9 mouse cellular contexts compared by ENCODE assay signal in the genomic region with DNA sequence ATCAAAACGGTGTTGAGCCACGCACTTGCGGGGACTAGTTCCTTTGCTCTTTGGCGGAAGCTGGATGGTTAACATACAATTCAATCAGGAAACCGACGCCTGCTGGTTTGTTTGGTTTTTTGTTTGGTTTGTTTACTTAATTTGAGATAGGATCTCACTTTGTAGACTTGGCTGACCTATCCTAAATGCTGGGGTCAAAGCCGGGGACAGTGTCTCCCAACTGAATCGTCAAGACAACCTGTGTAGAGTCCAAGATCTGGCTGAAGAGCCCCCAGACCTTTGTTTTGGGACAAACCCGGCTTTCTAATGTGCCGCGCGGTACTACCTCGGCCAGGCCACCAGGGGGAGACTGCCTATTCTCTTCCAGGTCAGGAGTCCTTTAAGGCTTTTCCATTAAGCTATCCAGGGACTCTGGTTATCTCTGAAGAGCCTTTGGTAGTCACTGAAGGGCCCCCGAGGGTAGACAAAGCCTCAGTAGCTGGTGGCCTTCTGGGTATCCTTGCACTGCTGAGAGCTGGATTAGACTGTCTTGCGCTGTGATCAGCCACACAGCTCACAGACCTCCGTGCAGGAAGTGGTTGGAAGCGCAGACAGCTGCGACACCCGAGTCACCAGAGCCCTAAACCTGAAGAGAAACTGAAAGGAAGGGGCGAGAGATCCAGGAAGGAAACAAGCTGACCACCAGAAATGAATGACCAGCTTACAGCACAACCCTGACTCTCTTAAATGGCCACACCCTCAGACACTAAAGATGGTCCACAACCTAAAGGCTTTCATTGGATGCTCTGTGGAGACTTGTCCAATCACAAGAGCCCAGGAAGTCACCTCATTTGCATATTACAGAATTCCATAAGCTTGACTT. TPM values are rescaled to one million over a fixed set of nuclear protein-coding genes. Genes with fewer than 3 reads are reported as not detected.
DNase-seq lines count a peak whose midpoint lies in the region; ATAC-seq and TF ChIP-seq lines count a peak whose summit lies in the region.
"Had no signal": no experiment of that assay in that cellular context is flagged by ENCODE, and none has a peak within 500 bp of the region (broad histone marks: within the 10 kb centered on the region; RNA-seq: fewer than 3 reads in every experiment).

No protein-coding gene starts in this region.

- TF ChIP-seq EP300 in heart, adult 2 months (IDR thresholded peaks at IDR 0.05; ENCODE audit: insufficient read depth, low read depth, low read length), result 0 out of 2 replicates have a peak, but pooled peaks have one; percentile 3
- peak; percentile 16; the same call in 1 of the 2 replicates for TF ChIP-seq EP300 in liver, postnatal 0 days (IDR thresholded peaks at IDR 0.05; ENCODE audit: low read depth)

- peak; percentile 86 for DNase-seq in A20 (ENCODE audit: low read depth, low spot score)
- peak; percentile 91 for DNase-seq in MEL-GATA-1-ER (ENCODE audit: extremely low read depth, low read depth)
- peak; percentile 64 to 68 for DNase-seq in cerebellum, postnatal 36 days
- peak; percentile 72 to 75 for DNase-seq in heart, adult 2 months
- DNase-seq in kidney, adult 18-20 months, result peak; percentile 72
- peak; percentile 87 for DNase-seq in liver, postnatal 0 days
- DNase-seq in neural tube, embryonic 11.5 days (ENCODE audit: low spot score), result peak; percentile 80
- peak; percentile 75 for DNase-seq in thymus, postnatal 14 days

- WGBS in heart, adult 2 months, result 13% methylated on average over 20 of the region's 20 CpGs
- 8% methylated on average over 20 of the region's 20 CpGs for WGBS in liver, postnatal 0 days (ENCODE audit: insufficient replicate concordance)
- 40% methylated on average over 20 of the region's 20 CpGs for WGBS in neural tube, embryonic 11.5 days

- H3K27me3 ChIP-seq in heart, adult 2 months (ENCODE audit: control insufficient read depth, insufficient read depth, low read length), result no peaks in the 10 kb centered on the region
- H3K27me3 ChIP-seq in liver, postnatal 0 days (ENCODE audit: insufficient read depth, low read length), result no peaks in the 10 kb centered on the region
- H3K27me3 ChIP-seq in neural tube, embryonic 11.5 days (ENCODE audit: control insufficient read depth, insufficient read depth, low read length), result no peaks in the 10 kb centered on the region

- intact Hi-C loops in heart, adult 2 months (cut with DNase I), result loop anchor here (2.0 to 5.0 kb wide), 2 partner anchors 27 to 369 kb away; a partner anchor contains a TSS

- H3K79me2 ChIP-seq in heart, adult 2 months (replicated peaks; ENCODE audit: control insufficient read depth, insufficient read depth, low read length), result no peaks in the 10 kb centered on the region

- peak overlapping the region; percentile 49 for H3K4me3 ChIP-seq in heart, adult 2 months
- H3K4me3 ChIP-seq in liver, postnatal 0 days (ENCODE audit: low read depth, low read length), result peak overlapping the region; percentile 52
- no peak overlapping the region for H3K4me3 ChIP-seq in neural tube, embryonic 11.5 days (ENCODE audit: low read depth, low read length)

- ATAC-seq in liver, postnatal 0 days, result peak; percentile 90
- peak; percentile 65 for ATAC-seq in neural tube, embryonic 11.5 days (ENCODE audit: insufficient read depth, low FRiP score, low TSS enrichment)

- peak overlapping the region; percentile 79 for H3K4me2 ChIP-seq in liver, postnatal 0 days (ENCODE audit: low read depth, low read length)
- peak overlapping the region; percentile 25 for H3K4me2 ChIP-seq in neural tube, embryonic 11.5 days (ENCODE audit: low read depth)

- no peaks in the 10 kb centered on the region for H3K36me3 ChIP-seq in heart, adult 2 months (ENCODE audit: control insufficient read depth, insufficient read depth, low read length)
- H3K36me3 ChIP-seq in liver, postnatal 0 days (replicated peaks; ENCODE audit: insufficient read depth, low read length), result peaks cover 23% of the 10 kb centered on the region
- H3K36me3 ChIP-seq in neural tube, embryonic 11.5 days (ENCODE audit: control insufficient read depth, insufficient read depth, low read length), result peaks cover 10% of the 10 kb centered on the region

- peak; percentile 91 for TF ChIP-seq CTCF in heart, adult 2 months (IDR thresholded peaks at IDR 0.05)
- TF ChIP-seq CTCF in liver, postnatal 0 days (IDR thresholded peaks at IDR 0.05; ENCODE audit: low read depth), result peak; percentile 92

- H3K9me3 ChIP-seq in liver, postnatal 0 days (ENCODE audit: low read length), result no peaks in the 10 kb centered on the region
- H3K9me3 ChIP-seq in neural tube, embryonic 11.5 days (ENCODE audit: control insufficient read depth, low read length), result no peaks in the 10 kb centered on the region

- H3K9ac ChIP-seq in heart, adult 2 months (ENCODE audit: low read depth, low read length), result peak overlapping the region; percentile 60
- H3K9ac ChIP-seq in liver, postnatal 0 days (replicated peaks), result peak overlapping the region; percentile 70
- no peak overlapping the region for H3K9ac ChIP-seq in neural tube, embryonic 11.5 days (ENCODE audit: low read length)

- peaks cover 3% of the 10 kb centered on the region for H3K4me1 ChIP-seq in heart, adult 2 months (ENCODE audit: control insufficient read depth, insufficient read depth, low read length)
- H3K4me1 ChIP-seq in liver, postnatal 0 days (ENCODE audit: insufficient read depth), result peaks cover 27% of the 10 kb centered on the region
- no peaks in the 10 kb centered on the region for H3K4me1 ChIP-seq in neural tube, embryonic 11.5 days (ENCODE audit: control insufficient read depth, insufficient read depth, low read length)

- peak overlapping the region; percentile 72 for H3K27ac ChIP-seq in heart, adult 2 months
- peak overlapping the region; percentile 95 for H3K27ac ChIP-seq in liver, postnatal 0 days (ENCODE audit: low read depth)
- 0 out of 2 replicates have a peak overlapping the region, but pooled peaks have one; percentile 17 for H3K27ac ChIP-seq in neural tube, embryonic 11.5 days (ENCODE audit: low read depth, low read length)

- TF ChIP-seq POLR2A in heart, adult 2 months (IDR thresholded peaks at IDR 0.05; ENCODE audit: insufficient read depth, low read depth, low read length), result peak; percentile 63

RNA-seq across cellular contexts. Expression of a gene that starts 10.3 kb away (rescaled TPM):
- not detected for total RNA-seq in heart, adult 2 months (2021)
- 0.04 and 0.09 TPM in 2 replicates for polyA plus RNA-seq in heart, adult 2 months (2012; rRNA removed)
- polyA plus RNA-seq in liver, postnatal 0 days (2015; fragmentation: Nextera tagmentation; extraction: Ambion mirVana), result 7.9 and 9.9 TPM in 2 replicates
- not detected in 2 replicates for polyA plus RNA-seq in neural tube, embryonic 11.5 days (2014; fragmentation: Nextera tagmentation; extraction: Ambion mirVana)
- total RNA-seq: layer of hippocampus, adult 18-20 months had no signal

RNA-seq across cellular contexts. Expression of a gene that starts 10.7 kb away (rescaled TPM):
- 100 to 1,000 TPM; 164 to 177 TPM for total RNA-seq in heart, adult 2 months (2021)
- 182 and 190 TPM in 2 replicates for polyA plus RNA-seq in heart, adult 2 months (2012; rRNA removed)
- 85.3 and 96.0 TPM in 2 replicates for polyA plus RNA-seq in liver, postnatal 0 days (2015; fragmentation: Nextera tagmentation; extraction: Ambion mirVana)
- polyA plus RNA-seq in neural tube, embryonic 11.5 days (2014; fragmentation: Nextera tagmentation; extraction: Ambion mirVana), result 460 and 493 TPM in 2 replicates

RNA-seq across cellular contexts. Expression of a gene that starts 20.7 kb away (rescaled TPM):
- 1 to 10 TPM in 1 of 2 experiments, under 1 TPM in 1; 0.81 to 1.1 TPM for total RNA-seq in heart, adult 2 months (2021)
- polyA plus RNA-seq in heart, adult 2 months (2012; rRNA removed), result 0.67 and 1.5 TPM in 2 replicates
- 4.9 and 10.0 TPM in 2 replicates for polyA plus RNA-seq in liver, postnatal 0 days (2015; fragmentation: Nextera tagmentation; extraction: Ambion mirVana)
- polyA plus RNA-seq in neural tube, embryonic 11.5 days (2014; fragmentation: Nextera tagmentation; extraction: Ambion mirVana), result 75.5 and 84.8 TPM in 2 replicates

RNA-seq across cellular contexts. Expression of a gene that starts 24.0 kb away (rescaled TPM):
- total RNA-seq in heart, adult 2 months (2021), result 1 to 10 TPM; 2.9 to 3.7 TPM
- polyA plus RNA-seq in heart, adult 2 months (2012; rRNA removed), result 0.88 and 1.2 TPM in 2 replicates
- 2.8 and 3.1 TPM in 2 replicates for polyA plus RNA-seq in liver, postnatal 0 days (2015; fragmentation: Nextera tagmentation; extraction: Ambion mirVana)
- 6.1 and 7.2 TPM in 2 replicates for polyA plus RNA-seq in neural tube, embryonic 11.5 days (2014; fragmentation: Nextera tagmentation; extraction: Ambion mirVana)

RNA-seq across cellular contexts. Expression of a gene that starts 26.5 kb away (rescaled TPM):
- 10 to 100 TPM; 13.6 to 14.0 TPM for total RNA-seq in heart, adult 2 months (2021)
- 12.6 and 15.4 TPM in 2 replicates for polyA plus RNA-seq in heart, adult 2 months (2012; rRNA removed)
- polyA plus RNA-seq in liver, postnatal 0 days (2015; fragmentation: Nextera tagmentation; extraction: Ambion mirVana), result 14.3 and 14.8 TPM in 2 replicates
- polyA plus RNA-seq in neural tube, embryonic 11.5 days (2014; fragmentation: Nextera tagmentation; extraction: Ambion mirVana), result 56.3 and 61.4 TPM in 2 replicates

Comparison
In these comparisons a context has a peak if more than half of its experiments do, and no peak if none do; other contexts are left out.
1. H3K27ac ChIP-seq: peak in every context shown above with its lines; median percentile 95 in liver, postnatal 0 days; 72 in heart, adult 2 months; 17 in neural tube, embryonic 11.5 days.